Mouse (Mus musculus) olfactory bulb, adult 2 months (tissue): ENCODE results near the gene Kcnab1.

Experiments
- CTCF ChIP-seq: fragments of 200-500 bp; IDR thresholded peaks from 2 replicates; pipeline ENCODE4 v1.5.1; 2012; ENCODE audit warnings: low read depth, mild to moderate bottlenecking, low read length, moderate library complexity; ENCODE audit not compliant: insufficient read depth
- POLR2A ChIP-seq: fragments of 200-500 bp; IDR thresholded peaks from 2 replicates; pipeline ENCODE4 v1.6.1; 2012; ENCODE audit warnings: mild to moderate bottlenecking, low read depth, low read length, moderate library complexity; ENCODE audit not compliant: insufficient read depth

GRCm38 (mm10) chr3:65138739-65139138 is 29.6 kb downstream of the Kcnab1 start:
- TF ChIP-seq POLR2A: no peak
- TF ChIP-seq CTCF: no peak
